Mouse (Mus musculus): ENCODE data around the gene Tcf12. TPM values are rescaled to one million over a fixed set of nuclear protein-coding genes. Genes with fewer than 3 reads are reported as not detected.

Gene Tcf12
- total RNA-seq, 2 experiments from 2014 or later: 120 TPM

DNA sequence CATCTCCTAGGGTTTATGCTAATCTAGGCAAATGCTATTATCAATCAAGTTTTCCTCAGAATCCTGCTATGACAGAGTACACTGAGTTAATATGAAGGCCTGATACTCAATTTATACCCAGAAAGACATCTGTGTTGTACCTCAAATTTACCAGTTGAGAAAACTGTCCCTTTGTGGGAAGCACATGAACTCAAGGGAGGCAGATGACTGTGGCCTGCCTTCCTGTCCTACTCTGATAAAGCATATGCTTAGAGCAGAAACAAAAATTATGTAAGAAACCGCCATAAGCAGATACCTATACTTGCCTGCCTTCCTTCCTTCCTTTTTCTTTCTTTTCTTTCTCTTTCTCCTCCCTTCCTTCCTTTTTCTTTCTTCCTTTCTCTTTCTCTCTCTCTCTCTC is 261.4 kb downstream of the Tcf12 start:
- no peak for DNase-seq (ENCODE audit: low spot score in 2 of 2)

DNA sequence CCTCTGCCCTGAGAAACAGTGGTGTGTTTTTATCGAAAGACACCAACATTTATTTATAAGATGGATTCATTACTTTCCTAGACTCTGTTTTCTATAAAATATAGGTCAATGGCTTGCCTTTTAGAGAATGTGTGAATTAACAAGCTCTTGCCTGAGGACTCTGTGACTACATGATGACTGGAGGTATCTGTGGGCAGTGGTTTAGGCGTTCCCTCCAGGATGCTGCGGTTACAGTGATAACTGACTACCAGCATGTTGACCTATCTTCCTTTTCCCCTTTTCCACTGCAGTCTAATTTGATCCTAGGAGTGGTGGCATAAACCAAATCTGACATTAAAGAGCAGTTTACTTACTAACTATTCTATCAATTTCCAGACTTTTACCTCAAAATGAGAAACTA is 263.3 kb downstream of the Tcf12 start:
- DNase-seq (ENCODE audit: low spot score in 2 of 2): no peak

DNA sequence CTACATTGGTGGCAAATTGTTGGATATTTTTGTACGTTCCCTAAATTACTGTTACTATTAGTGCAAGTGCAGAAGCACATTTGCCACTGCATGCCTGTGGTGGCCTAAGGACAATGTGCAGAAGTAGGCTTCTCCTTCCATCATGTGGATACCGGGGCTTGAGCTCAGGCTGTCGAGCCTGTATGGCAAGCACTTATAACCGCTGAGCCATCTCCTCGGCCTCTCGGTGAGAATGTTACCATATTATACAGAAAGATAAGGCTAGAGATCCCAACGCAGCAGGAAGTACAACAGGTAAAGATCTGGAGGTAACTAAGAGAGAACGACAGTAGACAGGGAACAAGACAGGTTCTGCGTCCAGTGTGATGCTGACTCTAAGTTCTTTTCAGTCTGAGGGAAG is 263.8 kb downstream of the Tcf12 start:
- DNase-seq (ENCODE audit: low spot score in 2 of 2): no peak

DNA sequence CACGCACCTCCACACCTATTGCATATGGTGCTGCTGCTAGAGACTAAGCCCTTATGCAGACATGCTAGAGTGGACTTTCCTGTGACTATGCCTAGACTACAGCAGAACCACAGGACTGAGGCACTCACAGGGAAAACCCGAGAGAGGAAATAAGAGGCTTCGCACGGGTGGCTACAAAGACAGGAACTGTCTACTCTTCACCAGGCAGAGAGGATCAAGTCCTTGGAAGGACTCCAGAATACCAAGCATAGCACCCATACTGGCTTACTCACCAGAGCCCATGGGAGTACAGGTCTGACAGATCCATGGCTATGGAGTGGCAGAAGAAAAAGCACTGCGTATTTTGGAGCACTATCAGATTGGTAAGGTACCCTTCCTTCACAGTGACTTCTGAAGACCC is 269.8 kb downstream of the Tcf12 start:
- DNase-seq (ENCODE audit: low spot score in 2 of 2): no peak

DNA sequence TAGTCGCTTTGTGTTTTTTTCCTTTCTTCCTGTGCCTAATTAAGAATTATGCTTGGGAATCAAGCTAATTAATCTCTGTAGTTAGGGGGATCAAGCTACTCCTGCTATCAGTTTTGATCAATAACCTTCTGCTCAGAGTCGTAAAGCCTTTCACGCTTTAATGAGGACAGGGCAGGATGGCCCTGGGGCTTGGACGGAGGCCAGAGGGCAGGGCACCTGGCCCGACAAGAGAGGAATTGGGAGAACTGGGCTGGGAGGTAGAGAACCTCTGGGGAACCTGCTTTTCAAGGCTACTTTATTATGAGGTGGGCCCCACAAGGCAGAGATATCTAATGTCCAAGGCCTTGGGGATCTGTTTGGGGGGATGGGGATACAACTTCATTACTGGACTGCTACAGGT is 274.3 kb downstream of the Tcf12 start:
- no peak for DNase-seq (ENCODE audit: low spot score in 2 of 2)

DNA sequence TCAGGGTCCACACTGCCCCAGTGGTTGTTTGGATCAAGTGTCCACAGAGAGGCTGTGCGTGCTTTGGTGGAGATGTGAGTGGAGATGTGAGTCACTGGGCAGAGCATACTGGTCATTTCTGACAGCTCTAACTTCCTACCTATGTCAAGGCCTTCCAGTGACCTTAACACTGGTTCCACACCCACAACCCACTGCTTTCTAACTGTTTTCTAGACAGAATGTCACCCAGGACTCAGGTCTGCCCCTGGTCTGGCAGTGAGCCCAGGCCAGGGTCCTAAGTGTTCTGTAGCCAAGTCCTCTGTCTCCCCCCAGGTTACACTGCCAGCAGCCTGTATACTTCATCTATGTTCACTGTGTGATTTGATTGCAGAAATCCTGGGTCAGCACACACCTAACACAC is 275.3 kb downstream of the Tcf12 start:
- no peak for DNase-seq (ENCODE audit: low spot score in 2 of 2)

DNA sequence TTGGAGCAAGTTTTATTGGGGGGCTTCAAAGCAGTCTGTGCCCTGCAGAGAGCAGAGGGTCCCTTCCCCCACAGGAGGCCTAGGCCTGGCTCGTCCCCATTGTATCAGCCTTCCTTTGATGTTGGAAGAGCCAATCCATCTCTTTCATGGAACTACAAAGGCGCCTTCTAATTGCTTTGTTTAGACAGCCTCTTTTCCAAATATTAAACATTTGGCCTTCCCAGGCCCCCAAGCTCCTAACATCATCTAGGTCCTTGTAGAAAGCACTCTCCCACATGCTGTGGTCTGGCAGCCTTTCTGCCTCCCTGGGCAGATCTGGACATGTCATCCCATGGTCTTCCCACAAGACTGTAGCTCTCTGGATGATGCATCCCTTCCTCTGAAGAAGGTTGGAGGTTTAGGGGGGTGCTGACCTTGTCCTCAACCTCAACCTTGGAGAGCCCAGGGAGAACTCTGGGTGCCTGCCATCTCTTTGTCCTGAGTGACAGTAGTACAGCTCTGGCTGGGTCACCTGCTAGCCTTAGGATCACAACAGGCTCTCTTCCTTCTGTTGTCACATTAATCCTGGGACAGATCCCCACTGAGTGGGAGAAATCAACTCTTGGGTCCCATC is 276.4 kb downstream of the Tcf12 start:
- no peak for DNase-seq (ENCODE audit: low spot score in 2 of 2)

DNA sequence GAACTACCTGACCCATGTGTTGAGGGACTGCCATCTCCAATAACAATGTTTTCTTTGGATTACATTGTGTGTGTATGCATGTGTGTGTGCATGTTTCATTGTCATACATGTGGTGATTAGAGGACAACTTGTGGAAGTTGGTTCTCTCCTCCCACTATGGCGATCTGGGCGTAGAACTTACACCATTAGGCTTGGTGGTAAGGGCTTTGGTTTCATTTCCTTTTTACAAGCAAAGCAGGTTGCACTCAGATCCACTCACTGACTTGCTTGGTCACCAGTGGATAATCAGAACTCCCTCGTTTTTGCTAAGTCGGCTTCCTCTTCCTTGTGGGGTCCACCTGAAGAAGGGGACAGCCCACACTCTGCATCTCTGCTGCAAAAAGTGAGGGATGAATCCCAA is 277.0 kb downstream of the Tcf12 start:
- DNase-seq (ENCODE audit: low spot score in 2 of 2): no peak

DNA sequence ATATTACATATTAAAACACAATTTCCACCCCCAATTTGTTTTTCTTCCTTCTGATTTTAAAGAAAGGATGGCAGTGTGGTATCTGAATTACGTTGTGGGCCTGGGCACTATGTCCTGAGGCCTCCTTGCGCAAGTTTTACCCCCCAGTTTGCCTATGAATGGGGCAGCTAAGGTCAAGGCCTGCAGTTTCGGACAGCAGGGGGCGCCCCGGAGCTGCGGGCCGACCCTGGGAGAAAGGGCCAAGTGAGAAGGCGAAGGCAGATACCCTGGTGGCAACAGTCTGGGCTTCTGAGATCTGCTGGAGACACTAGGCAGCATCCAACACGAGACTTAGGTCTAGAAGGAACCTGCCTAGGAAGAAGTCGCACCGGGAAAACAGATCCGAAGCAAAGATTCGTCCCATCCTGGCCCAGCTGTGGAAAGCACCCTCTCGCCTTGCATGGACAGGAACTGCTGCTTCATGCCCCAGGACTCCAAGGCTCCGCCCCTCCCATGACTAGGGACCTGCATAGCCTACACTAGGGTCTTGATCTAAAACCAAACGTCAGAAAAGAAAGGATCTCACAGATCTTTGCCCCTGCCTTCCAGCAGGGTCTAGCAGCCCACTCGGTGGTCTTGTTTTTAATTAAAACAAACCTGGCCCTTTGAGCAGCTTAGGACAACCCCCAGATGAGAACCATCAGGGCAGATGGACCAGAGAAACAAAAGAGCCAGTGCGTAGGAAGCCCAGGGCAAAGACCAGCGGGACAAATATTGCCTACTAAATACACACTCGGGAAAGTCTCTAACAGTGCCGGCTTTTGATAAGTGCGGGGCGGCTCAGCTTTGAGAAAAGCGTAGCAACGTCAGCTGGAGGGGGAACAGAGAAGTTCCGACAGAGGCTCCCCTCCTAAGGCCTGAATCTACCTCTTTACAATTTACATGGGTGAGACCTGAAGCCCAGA is 279.6 kb downstream of the Tcf12 start:
- DNase-seq (ENCODE audit: low spot score in 2 of 2): peak; percentile 33 to 43

DNA sequence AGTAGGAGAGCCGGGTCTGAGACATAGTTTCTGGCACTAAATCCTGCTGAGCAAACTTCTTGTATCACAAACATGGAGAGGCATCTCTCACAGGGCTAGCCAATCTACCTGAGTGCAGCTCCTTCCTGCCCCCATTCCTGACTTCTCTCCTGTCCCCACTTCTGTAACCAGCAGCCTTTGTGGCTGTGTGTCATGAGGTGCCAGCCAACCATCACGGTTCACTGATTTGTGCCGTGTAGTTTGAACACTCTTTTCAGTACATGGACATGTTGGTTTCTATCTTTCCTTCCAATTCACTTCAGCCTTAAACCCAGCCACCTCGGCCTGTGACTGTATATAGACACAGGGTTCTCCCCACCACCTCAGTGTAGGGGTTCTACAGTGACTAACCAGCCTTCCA is 280.7 kb downstream of the Tcf12 start:
- DNase-seq (ENCODE audit: low spot score in 2 of 2): no peak

DNA sequence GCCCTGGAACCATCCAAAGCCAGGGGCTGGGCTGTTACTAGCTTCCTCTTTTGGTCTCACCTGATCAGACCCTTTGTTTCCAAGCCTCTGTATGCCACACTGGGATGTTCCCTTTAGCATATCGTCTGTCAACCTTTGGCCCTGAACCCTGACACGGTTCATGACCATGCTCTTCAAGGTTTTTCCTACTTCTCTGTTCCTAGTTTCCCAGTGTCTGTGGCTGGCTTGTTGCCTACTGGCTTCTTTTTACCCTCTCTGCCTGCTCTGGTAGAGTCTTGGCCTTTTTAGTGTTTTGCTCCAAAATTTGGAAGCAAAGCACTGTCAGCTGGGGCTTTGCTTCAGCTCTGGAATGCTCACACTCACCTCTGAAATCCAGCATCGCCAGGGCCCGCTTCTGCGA is 281.3 kb downstream of the Tcf12 start:
- DNase-seq (ENCODE audit: low spot score in 2 of 2): no peak

DNA sequence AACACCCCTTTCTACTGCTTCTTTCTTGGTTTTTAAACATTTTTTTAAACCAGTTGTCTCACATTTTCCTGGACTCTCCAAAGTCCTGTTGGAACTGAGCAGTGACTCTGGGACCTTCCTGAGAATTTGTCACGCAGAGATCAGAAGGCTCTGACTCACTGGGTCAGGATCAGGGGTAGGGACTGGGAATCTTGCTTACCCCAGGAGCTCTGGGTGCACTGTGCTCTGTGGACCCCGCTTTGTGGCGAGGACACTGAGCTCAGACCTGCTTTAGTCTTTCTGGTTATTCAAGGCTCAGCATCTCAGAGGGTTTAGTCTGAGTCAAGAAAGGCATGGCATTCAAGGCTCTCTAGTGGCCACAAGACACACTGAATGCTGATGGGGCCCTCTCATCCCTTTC is 281.9 kb downstream of the Tcf12 start:
- no peak for DNase-seq (ENCODE audit: low spot score in 2 of 2)

DNA sequence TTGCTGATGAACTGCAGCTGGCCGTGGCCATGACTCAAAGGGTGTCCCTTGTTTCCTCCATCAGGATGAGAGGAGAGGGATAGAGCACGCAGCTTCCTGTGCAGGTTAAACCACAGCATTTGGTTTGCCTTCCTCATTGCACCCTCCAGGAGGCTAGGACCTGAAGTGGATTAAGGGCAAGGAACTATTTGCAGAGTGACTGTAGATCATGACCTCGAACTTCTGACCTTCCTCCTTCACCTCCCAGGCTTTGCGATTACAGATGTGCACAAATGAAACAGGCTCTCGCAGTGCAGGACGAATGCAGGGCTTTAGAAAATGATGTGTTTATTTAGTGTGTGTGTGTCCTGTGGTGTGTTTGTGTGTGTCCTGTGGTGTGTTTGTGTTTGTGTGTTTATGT is 282.5 kb downstream of the Tcf12 start:
- no peak for DNase-seq (ENCODE audit: low spot score in 2 of 2)

DNA sequence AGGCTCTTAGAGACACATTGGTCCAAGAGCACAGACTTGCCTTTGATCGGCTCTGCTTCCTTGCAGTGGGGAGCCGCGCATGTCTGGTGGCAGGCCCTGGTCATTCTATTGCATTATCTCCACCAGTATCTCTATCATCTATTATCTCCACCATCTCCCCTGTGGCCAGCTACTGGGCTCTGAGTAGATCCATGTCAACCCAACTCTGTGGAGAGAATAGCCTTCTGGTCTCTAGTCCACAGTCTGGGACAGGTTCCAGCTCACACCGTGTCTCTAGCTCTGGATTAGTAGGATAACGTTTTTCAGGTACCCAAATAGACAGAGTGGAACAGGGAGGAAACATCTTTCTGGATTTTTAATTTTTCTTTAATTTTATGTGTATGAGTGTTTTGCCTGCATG is 284.3 kb downstream of the Tcf12 start:
- DNase-seq (ENCODE audit: low spot score in 2 of 2): no peak

DNA sequence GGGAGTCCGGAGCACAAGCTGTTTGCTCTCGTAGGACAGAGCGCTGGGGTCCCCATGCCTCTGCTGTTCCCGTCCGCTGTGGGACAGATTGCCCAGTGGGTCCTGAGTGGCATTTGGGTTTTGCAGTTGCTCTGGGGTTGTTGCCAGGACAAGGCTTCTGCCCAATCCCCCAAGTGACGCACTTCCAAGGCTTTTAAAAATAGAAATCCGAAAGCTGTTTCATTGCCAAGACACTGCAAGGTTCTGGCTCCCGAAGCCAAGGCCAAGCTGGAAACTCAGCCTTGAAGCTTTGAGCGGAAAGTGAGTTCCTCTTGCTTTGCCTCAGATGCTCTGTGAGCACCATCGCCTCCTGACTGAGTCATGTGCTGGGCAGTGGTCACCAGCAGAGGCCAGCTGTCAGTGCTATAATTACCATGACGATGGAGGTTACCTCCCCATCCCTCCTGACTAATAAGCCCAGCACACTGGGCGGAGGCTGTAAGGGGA is 285.6 kb downstream of the Tcf12 start:
- DNase-seq (ENCODE audit: low spot score in 2 of 2): peak in 1 of 2 experiments; percentile 44

DNA sequence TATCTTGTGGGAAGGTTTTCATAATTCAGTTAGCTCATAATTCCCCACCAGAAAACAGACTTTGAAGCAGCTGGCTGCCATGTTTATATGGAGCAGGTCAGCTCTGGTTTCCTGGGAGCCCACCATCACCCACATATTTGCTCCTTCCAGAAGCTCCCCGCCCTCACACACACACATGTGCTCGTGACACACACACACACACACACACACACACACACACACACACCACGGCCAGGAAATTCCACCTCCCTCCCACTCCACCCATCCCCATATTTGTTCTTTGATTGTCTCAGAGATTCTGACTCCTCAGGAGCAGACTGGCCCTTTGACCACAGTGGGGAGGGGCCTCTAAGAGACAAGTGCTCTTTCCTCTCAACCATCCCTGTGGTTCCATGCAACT is 289.7 kb downstream of the Tcf12 start:
- no peak for DNase-seq (ENCODE audit: low spot score in 2 of 2)

DNA sequence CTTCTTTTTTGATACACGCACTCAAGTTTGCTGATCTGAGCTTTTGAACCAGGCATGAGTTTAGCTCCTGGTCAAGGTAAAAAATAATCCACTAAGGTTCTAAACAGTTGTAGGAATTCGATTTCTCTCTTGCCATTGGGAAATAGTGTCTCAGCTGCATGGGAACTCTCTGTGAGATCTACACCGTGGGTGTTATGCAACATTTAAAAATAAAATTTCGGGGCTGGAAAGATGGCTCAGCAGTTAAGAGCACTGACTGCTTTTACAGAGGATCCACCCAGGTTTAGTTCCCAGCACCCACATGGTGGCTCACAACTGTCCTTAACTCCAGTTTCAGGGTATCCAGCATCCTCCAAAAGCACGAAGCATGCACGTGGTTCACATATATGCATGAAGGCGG is 293.2 kb downstream of the Tcf12 start:
- DNase-seq (ENCODE audit: low spot score in 2 of 2): no peak

DNA sequence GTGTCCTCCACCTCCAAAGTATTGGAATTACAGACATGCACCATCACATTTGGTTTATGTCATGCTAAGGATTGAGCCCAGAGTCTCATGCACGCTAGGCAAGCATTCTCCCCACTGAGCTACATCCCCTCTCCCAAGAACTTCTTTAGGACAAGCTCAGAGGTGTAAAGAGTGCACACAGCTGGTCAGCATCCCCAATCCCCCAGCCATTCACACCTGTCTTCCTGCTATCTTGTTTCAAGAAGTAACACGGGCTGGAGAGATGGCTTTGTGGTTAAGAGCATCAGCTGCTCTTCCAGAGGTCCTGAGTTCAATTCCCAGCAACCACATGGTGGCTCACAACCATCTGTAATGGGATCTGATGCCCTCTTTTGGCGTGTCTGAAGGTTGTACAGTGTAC is 295.6 kb downstream of the Tcf12 start:
- DNase-seq (ENCODE audit: low spot score in 2 of 2): no peak

DNA sequence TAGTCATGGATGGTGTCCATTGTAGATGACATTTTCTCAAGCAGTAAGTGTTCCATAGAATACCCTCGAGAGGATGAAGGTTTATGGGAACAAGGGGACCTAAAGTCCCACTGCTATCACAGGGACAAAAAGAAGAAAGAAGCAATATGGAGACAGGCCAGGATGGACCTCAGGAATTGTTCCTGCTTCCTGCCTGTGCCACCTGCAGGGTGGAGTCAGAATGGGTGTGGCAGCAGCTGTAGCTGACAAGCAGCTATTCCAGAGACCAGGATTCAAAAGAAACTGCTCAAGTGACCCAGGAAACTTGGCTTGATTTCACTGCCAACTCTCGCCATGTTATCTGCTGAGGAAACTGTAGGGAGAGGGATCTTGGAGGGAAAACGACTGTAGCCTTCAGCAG is 298.1 kb downstream of the Tcf12 start:
- DNase-seq (ENCODE audit: low spot score in 2 of 2): no peak

DNA sequence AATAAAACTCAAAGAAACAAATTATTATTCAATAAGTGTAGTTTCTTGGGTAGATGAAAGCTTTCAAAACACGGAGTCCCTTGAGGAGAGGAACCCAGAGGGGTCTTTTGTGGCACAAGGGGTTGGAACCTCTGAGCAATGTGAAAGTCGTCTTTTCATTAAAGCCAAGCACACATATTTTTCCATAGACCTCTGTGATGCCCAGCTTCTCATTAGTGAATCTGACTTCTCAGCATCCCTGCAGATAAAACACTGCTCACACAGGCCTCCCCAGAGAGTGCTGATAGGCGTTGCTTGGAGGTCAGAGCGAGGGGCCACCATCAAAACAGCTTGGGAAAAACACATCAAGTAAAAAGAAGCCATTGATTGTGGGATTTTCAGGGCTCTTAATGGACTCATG is 298.8 kb downstream of the Tcf12 start:
- DNase-seq (ENCODE audit: low spot score in 2 of 2): no peak

DNA sequence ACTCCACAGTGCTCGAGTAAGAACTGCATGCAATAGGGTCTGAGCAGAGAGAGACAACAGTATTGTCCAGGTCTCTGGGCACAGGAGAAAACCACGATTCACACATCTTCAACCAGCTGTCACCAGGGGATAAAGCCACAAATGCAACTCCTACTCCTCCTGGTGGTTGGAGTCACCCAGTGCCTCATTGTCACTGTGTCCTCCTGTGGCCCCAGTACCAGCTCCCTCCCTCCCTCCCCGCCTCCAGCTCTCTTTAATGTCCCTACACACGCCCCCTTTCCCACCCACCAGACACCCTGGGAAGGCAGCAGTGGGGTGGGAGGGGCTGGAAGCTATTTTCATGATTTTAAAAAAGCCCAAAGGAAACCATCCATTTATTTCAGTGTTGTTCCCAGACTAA is 299.3 kb downstream of the Tcf12 start:
- DNase-seq (ENCODE audit: low spot score in 2 of 2): no peak

DNA sequence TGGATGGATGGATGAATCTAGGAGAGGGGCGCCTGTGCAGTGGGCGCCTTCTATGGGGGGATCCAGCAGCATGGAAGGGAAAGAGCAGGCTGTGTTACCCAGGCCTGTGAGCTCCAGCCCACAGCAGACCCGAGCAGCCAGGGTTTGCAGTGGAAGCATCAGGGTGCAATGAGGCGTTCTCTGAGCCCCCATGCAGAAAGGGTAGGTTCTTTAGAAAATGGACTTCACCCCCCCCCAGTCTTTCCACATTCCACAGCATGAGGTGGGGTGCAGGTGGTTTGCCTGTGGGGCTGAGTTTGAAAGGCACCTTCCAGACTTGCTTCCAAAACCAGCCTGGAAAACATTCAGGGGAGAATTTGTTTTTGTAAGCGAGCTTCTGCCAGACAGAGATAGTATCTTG is 300.3 kb downstream of the Tcf12 start:
- DNase-seq (ENCODE audit: low spot score in 2 of 2): no peak

DNA sequence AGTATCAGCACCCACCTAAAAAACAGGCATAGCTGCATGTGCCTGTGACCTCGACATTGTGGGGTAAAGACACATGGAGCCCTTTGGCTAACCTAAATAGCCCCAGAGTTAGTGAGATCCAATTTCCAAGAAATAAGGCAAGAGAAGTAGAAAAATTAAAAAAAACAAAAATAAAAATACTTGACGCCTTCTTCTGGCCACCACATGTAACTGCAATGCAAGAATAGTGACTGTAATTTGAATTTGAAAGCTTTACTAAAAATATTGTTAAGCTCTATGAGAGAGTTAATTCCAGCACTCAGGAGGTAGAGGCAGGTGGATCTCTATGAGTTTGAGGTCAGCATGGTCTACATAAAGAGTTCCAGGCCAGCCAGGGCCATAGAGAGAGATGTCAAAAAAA is 300.9 kb downstream of the Tcf12 start:
- DNase-seq (ENCODE audit: low spot score in 2 of 2): no peak
